Mouse (Mus musculus): Measurements from ENCODE around the gene Gpr179.

GRCm38 (mm10) chr11:97383764-97384163, 31.9 kb upstream of the Gpr179 start:
- no peak for TF ChIP-seq POLR2A (IDR thresholded peaks at IDR 0.05; ENCODE audit: borderline replicate concordance, low read depth, low read length)
- TF ChIP-seq CTCF (IDR thresholded peaks at IDR 0.05; ENCODE audit: low read depth, low read length) = no peak
